Mouse (Mus musculus) G1E (cell line): ENCODE measurements around the gene Kpna2. TPM values are rescaled to one million over a fixed set of nuclear protein-coding genes. Genes with fewer than 3 reads are reported as not detected.
A peak's percentile ranks its signal among the peaks of the same experiment; 100 is the strongest.
"Not testable (repeated sequence)": the region's sequence is repeated elsewhere in the genome, so short reads cannot be mapped to it uniquely, and the experiment has no call there.

Source experiments
- ATAC-seq: 2 replicates; pipeline ENCODE4 v1.8.0; 2016; ENCODE audit warnings: mild to moderate bottlenecking; ENCODE audit not compliant: insufficient number of reproducible peaks, poor library complexity, low FRiP score, severe bottlenecking; ENCODE audit errors: extremely low read depth
- DNase-seq: peaks from one replicate; pipeline ENCODE4 v3.0.0; 2012; ENCODE audit warnings: low spot score
- H3K27me3 ChIP-seq: 2 replicates; pipeline ENCODE4 v1.6.1; 2012; ENCODE audit warnings: mild to moderate bottlenecking, low read length, inconsistent platforms; ENCODE audit not compliant: insufficient read depth
- H3K36me3 ChIP-seq: replicated peaks from 2 replicates; pipeline ENCODE3; 2012; ENCODE audit warnings: mild to moderate bottlenecking, inconsistent platforms
- H3K4me1 ChIP-seq: 2 replicates; pipeline ENCODE4 v1.6.1; 2012; ENCODE audit warnings: low read depth, low read length, inconsistent platforms, mixed read lengths; ENCODE audit not compliant: insufficient read depth
- H3K4me3 ChIP-seq: 2 replicates; pipeline ENCODE4 v1.5.1; 2012; ENCODE audit warnings: low read depth, mild to moderate bottlenecking, inconsistent platforms, low read length, moderate library complexity, mixed read lengths
- H3K9me3 ChIP-seq: replicated peaks from 2 replicates; pipeline ENCODE4 v1.6.1; 2012; ENCODE audit warnings: inconsistent platforms
- CTCF ChIP-seq: IDR thresholded peaks from 2 replicates; pipeline ENCODE4 v1.5.1; 2012; ENCODE audit warnings: low read depth, low read length, inconsistent platforms, mixed read lengths
- GATA1 ChIP-seq: IDR thresholded peaks from 2 replicates; pipeline ENCODE4 v1.6.1; 2012; ENCODE audit warnings: borderline replicate concordance, low read length, inconsistent platforms, mixed read lengths
- GATA2 ChIP-seq: IDR thresholded peaks from 2 replicates; pipeline ENCODE4 v1.6.1; 2012; ENCODE audit warnings: low read depth, low read length, inconsistent platforms, borderline replicate concordance
- POLR2AphosphoS5 ChIP-seq: IDR thresholded peaks from 2 replicates; pipeline ENCODE4 v1.6.1; 2012; ENCODE audit warnings: low read depth, low read length, inconsistent platforms; ENCODE audit not compliant: insufficient replicate concordance
- TAL1 ChIP-seq: conservative IDR thresholded peaks from 2 replicates; pipeline ENCODE4 v1.6.1; 2012; ENCODE audit warnings: low read depth, low read length, inconsistent platforms, mixed read lengths
- polyA plus RNA-seq: library from polyadenylated mRNA; stranded (reverse); fragments of >175 nt; gene quantifications from 2 replicates; pipeline ENCODE4 v1.2.3, GENCODE M21; 2012
- total RNA-seq, 2 experiments: library from RNA; stranded (forward) in 1 of 2; stranded (reverse) in 1 of 2; fragments of 200-1000 nt in 1 of 2; fragments of >200 nt in 1 of 2; fragmentation: Nextera tagmentation in 1 of 2; gene quantifications; 2 replicates each; pipeline ENCODE4 v1.2.3; 2014 to 2017

Kpna2 gene
- total and polyA plus RNA-seq, 3 experiments: 13.7 to 432 (median 62.0) TPM

- no peak for TF ChIP-seq TAL1
- TF ChIP-seq GATA1: no peak
- no peak for TF ChIP-seq GATA2
- TF ChIP-seq POLR2AphosphoS5: no peak
- TF ChIP-seq CTCF: no peak
- H3K27me3 ChIP-seq: peaks cover 17% of the 10 kb centered on the region
- H3K4me1 ChIP-seq: peaks cover 15% of the 10 kb centered on the region
- H3K9me3 ChIP-seq: no peaks in the 10 kb centered on the region
- no peak for DNase-seq
- no peak overlapping the region for H3K4me3 ChIP-seq
- no peak for ATAC-seq
- no peaks in the 10 kb centered on the region for H3K36me3 ChIP-seq
These were observed 20.0 kb upstream of the Kpna2 start for GRCm38 (mm10) chr11:107019318-107019717.

- no peak for ATAC-seq
- TF ChIP-seq CTCF: peak; percentile 67
- no peak for TF ChIP-seq GATA1
- Histone ChIP-seq H3K9me3 (0 out of 2 replicates have a peak, but pooled peaks cover 2% of the 10 kb centered on the region), H3K36me3 (no peaks in the 10 kb centered on the region), H3K4me3 (no peak overlapping the region; the same call in 1 of the 2 replicates), H3K4me1 (peaks cover 14% of the 10 kb centered on the region), H3K27me3 (peaks cover 12% of the 10 kb centered on the region; the same call in 1 of the 2 replicates)
- DNase-seq: no peak
These were observed 19.3 kb upstream of the Kpna2 start for GRCm38 (mm10) chr11:107018606-107019005.

DNA sequence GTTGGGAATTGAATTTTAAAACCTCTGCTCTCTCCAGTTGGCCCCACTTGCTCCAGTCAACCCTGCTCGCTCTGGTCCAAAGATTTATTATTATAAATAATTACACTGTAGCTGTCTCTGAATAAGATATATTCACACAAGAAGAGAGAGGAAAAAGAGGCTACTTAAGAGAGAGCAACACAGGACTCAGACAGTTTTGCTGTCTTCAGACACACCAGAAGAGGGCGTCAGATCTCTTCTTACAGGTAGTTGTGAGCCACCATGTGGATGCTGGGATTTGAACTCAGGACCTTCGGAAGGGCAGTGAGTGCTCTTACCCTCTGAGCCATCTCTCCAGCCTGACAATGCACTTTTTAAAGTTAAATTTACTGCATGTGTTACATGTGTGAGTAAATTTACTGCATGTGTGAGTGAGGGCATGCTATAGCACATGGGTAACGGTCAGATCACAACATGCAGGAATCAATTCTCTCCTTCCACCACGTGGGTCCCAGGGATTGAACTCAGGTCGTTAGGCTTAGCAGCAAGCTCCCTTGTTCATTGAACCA, 18.1 kb upstream of the Kpna2 start:
- ATAC-seq (no peak), DNase-seq (no peak)
- peaks cover 5% of the 10 kb centered on the region; the same call in 1 of the 2 replicates for H3K27me3 ChIP-seq
- no peak overlapping the region for H3K4me3 ChIP-seq
- peaks cover 14% of the 10 kb centered on the region for H3K4me1 ChIP-seq
- no peaks in the 10 kb centered on the region for H3K36me3 ChIP-seq
- 0 out of 2 replicates have a peak, but pooled peaks cover 2% of the 10 kb centered on the region for H3K9me3 ChIP-seq
- TF ChIP-seq GATA2 (no peak), GATA1 (no peak), CTCF (no peak)

- no peaks in the 10 kb centered on the region for H3K36me3 ChIP-seq
- TF ChIP-seq TAL1 (no peak), GATA2 (no peak), GATA1 (no peak), POLR2AphosphoS5 (no peak), CTCF (no peak)
- peaks cover 14% of the 10 kb centered on the region for H3K4me1 ChIP-seq
- 0 out of 2 replicates have a peak, but pooled peaks cover 2% of the 10 kb centered on the region for H3K9me3 ChIP-seq
- DNase-seq (no peak), ATAC-seq (no peak)
- H3K27me3 ChIP-seq: no peaks in the 10 kb centered on the region; the same call in 1 of the 2 replicates
- H3K4me3 ChIP-seq: no peak overlapping the region
These were observed 17.6 kb upstream of the Kpna2 start for GRCm38 (mm10) chr11:107016893-107017292.

DNA sequence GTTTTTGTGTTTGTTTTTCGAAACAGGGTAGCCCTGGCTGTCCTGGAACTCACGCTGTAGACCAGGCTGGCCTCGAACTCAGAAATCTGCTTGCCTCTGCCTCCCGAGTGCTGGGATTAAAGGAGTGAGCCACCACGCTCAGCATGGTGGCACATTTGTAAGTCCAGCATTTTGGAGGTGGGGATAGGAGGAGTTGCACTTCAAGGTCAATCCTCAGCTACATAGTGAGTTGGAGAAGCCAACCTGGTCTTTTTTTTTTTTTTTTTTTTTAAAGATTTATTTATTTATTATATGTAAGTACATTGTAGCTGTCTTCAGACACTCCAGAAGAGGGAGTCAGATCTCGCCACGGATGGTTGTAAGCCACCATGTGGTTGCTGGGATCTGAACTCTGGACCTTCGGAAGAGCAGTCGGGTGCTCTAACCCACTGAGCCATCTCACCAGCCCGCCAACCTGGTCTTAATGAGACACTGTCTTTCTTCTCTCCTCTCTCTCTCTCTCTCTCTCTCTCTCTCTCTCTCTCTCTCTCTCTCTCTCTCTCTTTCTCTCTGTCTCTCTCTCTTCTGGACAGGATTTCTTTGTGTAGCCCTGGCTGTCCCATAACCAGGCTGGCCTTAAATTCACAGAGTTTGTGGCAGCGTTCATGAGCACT, 16.3 kb upstream of the Kpna2 start:
- not testable (repeated sequence) for ATAC-seq, H3K27me3 ChIP-seq, H3K36me3 ChIP-seq, DNase-seq, H3K4me3 ChIP-seq, H3K9me3 ChIP-seq
- H3K4me1 ChIP-seq: peaks cover 22% of the 10 kb centered on the region

GRCm38 (mm10) chr11:107014597-107015309, 15.4 kb upstream of the Kpna2 start:
- no peak for ATAC-seq
- TF ChIP-seq GATA1: no peak
- no peak for TF ChIP-seq TAL1
- no peak for TF ChIP-seq POLR2AphosphoS5
- no peak for TF ChIP-seq CTCF
- TF ChIP-seq GATA2: no peak
- DNase-seq: no peak
- no peaks in the 10 kb centered on the region for H3K27me3 ChIP-seq
- no peak overlapping the region; the same call in 1 of the 2 replicates for H3K4me3 ChIP-seq
- peaks cover 22% of the 10 kb centered on the region for H3K4me1 ChIP-seq
- no peaks in the 10 kb centered on the region for H3K36me3 ChIP-seq
- 0 out of 2 replicates have a peak, but pooled peaks cover 2% of the 10 kb centered on the region for H3K9me3 ChIP-seq
